Mouse (Mus musculus) spleen, adult 2 months (tissue): Measurements from ENCODE around the gene Gsdma.

Experiments
- CTCF ChIP-seq: fragments of 200-500 bp; IDR thresholded peaks from 2 replicates; pipeline ENCODE4 v1.5.1; 2011; ENCODE audit warnings: mild to moderate bottlenecking, inconsistent platforms; ENCODE audit not compliant: insufficient read depth, insufficient read length, insufficient replicate concordance; ENCODE audit errors: extremely low read depth
- POLR2A ChIP-seq: fragments of 200-500 bp; IDR thresholded peaks from 2 replicates; pipeline ENCODE4 v1.6.1; 2011; ENCODE audit warnings: low read depth, low read length, inconsistent platforms

DNA sequence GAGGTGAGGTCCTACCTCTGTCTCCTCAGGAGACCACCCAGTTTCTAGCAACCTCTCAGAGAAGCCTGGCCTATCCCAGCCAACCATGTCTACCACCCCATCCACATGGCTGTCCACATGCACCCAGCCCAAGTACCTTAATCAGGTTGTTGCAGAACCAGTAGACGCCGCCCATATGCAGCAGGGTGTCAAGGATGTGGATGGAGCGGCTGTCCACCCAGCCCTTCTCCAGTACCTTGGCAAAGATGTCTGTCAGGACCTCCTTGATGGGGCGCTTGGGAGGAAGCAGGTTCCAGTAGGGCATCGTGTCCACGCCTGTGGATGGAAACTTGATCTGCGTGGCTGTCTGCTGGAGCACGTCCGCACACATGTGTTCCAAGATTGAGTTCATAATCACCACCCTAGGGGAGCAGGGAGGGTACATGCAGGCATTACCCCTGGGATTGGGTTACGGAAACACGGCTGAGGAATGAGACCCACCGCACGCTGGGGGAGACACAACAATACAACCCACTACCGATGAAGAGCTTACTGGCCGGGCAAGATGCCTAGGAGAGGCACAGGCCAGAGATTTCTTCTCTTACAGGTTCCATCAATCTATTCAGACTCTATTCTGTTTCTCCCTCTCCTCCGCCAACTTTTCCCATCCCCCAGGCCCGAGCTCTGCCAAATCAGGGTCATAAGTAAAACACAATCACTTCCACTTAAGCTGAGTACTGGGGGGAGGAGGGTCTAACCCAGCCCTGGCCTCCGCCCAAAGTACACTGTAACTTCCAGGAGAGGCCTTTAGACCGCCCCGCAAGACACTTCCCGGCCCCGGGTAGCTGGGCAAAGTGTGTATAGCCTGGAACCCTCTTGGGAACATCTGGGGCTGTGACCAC lies 43.5 kb downstream of the Gsdma start:
- no peak for TF ChIP-seq POLR2A
- TF ChIP-seq CTCF, result no peak
